Mouse (Mus musculus) urinary bladder, adult 2 months (tissue): ENCODE measurements around the gene Kif3c. TPM values are rescaled to one million over a fixed set of nuclear protein-coding genes. Genes with fewer than 3 reads are reported as not detected.
"Not testable (repeated sequence)": the region's sequence is repeated elsewhere in the genome, so short reads cannot be mapped to it uniquely, and the experiment has no call there.

Source experiments
- DNase-seq: peaks from one replicate; pipeline ENCODE4 v3.0.0; 2022; ENCODE audit warnings: low spot score
- polyA plus RNA-seq: library from polyadenylated mRNA; depleted of rRNA; stranded (reverse); fragments of >200 nt; gene quantifications from 2 replicates; pipeline ENCODE4 v1.2.3, GENCODE M21; 2012

Gene Kif3c
- polyA plus RNA-seq, 1 experiment: 9.1 TPM

DNA sequence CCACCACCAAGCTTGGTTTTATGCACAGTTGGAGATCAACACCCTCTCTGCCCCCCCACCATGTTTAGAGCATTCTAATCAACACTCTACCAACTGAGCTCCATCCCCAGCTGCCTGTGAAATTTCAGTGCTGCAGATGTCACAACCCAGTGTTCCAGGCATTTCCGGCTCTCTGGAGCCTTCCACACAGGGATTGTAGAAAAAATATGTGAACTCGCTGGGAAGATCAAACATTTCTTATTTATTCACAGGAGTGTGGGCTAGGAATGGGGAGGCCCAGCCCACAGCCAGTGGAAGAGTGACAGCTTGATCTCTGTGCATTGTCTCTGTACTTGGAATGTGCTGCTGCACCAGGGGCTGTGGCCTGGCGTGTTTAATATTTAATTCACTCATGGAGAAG lies 3.8 kb downstream of the Kif3c start:
- no peak for DNase-seq

DNA sequence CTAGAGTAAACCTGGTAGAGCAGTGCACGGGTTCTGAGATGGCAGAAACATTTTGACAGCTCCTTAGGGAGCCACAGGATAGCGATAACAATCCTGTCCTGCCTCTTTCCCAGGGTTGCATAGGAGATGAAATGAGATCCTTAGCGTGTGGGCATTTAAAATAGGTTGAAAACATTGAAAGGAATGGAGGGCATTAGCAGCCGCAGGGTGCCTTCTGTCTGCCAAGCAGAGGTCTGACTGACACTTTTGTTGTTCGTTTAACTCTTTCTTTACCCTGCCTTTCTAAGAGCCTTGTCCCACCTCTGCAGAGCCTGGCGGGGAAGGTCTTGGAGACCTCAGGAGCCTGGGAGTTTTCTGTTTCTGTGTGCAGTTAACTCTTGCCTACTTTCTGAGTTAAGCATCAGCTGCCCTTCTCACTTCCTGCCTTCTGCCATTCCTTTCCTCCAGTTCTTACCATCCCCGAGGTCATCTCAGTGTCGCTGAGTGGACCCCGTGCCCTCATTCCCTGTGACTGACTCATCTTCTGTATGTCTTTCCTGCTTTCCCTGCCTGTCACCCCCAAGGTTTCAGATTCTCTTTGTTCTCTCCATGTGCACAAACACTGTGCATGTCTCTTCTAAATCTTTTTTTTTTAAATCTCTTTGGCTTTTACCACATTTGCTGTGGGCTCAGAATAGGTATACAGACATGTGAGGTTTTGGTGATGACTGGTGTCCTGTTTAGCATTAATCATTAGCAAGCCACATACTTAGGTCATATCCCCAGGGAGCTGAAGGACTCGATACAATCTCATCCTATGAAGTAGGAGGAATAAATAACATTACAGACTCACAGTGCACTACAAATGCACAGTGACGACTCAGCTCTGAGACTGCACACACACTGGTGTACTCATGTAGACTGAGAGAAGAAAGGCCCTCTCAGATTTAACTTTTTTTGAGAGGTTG lies 6.3 kb downstream of the Kif3c start:
- DNase-seq: no peak

DNA sequence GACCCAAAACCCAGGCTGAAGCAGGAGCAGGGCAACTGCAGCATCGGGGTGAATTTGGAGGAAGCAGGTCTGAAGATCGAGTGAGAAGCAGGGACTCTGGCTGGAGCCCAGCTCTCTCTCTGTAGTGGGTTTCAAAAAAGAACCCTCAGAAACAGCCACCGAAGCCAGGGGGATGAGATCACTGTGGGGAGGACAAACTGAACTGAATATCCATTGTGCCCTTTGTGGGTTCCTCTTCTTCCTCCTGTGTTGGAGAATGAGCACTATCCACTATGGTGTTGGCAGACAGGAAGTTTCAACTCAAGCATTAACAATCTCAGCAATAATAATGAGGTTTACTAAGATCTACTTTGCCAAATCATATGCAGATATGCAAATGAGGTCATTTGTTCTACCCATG lies 7.1 kb downstream of the Kif3c start:
- DNase-seq: no peak

GRCm38 (mm10) chr12:3373566-3373965 lies 8.6 kb downstream of the Kif3c start:
- DNase-seq: no peak

DNA sequence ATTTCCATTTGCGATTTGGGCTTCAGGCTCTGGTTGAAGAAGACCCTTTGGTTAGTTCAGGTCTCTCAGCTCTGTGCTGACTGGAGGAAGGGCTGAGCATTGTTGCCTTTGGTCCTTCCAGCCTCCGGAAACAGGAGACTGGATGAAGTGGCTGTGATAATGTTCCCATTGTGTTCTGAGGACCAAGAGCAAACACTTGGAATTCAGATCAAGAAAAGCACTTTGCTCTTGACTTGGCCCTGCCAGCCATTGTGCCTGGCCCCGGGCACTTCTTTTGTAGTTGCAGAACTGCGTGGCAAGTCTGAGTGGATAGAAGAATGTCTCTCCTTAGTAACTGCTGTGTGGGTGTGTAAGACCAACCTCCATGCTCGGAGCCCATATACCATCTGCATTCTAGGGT lies 9.6 kb downstream of the Kif3c start:
- no peak for DNase-seq

- DNase-seq: no peak
Observed at GRCm38 (mm10) chr12:3377190-3377589, 12.3 kb downstream of the Kif3c start.

DNA sequence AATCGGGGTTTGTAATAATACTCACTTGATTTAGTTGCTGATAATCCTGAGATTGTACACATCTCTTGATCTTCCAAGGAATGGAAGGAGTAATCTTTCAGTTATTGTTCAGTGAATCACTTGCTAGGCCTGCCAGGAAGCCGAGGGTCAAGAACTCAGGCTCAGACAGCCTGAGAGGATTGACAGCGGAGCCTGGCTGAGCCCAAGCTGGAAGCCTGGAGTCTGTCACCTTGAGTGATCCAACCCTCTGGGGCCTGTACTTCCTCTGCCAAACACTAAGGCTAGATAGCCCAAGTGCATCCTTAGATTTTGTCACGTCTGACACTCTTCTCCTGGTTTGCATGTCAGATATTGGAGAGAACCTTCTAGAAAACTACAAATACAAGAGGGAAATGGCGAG lies 12.8 kb downstream of the Kif3c start:
- DNase-seq: no peak

GRCm38 (mm10) chr12:3384860-3385259 lies 19.9 kb downstream of the Kif3c start:
- no peak for DNase-seq

- DNase-seq: no peak
Observed at GRCm38 (mm10) chr12:3385271-3385670, 20.3 kb downstream of the Kif3c start.

GRCm38 (mm10) chr12:3385940-3386339 lies 21.0 kb downstream of the Kif3c start:
- DNase-seq: no peak

- no peak for DNase-seq
Observed at GRCm38 (mm10) chr12:3387891-3388290, 23.0 kb downstream of the Kif3c start.

DNA sequence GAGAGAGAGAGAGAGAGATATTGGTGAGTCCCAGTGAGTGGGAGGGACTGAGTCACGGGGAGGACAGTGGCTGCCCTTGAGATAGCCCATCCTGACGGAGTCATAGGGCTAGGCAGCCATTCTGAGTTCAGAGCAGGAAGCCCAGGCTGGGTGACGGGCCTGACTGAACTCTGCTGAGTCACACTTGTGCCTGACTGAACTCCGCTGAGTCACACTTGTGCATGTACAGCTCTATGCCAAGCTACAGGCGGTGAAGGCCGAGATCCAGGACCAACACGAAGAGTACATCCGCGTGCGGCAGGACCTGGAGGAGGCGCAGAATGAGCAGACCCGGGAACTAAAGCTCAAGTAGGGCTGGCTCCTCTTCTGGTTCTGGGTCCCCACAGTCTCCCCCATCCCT lies 24.5 kb downstream of the Kif3c start:
- DNase-seq: no peak

DNA sequence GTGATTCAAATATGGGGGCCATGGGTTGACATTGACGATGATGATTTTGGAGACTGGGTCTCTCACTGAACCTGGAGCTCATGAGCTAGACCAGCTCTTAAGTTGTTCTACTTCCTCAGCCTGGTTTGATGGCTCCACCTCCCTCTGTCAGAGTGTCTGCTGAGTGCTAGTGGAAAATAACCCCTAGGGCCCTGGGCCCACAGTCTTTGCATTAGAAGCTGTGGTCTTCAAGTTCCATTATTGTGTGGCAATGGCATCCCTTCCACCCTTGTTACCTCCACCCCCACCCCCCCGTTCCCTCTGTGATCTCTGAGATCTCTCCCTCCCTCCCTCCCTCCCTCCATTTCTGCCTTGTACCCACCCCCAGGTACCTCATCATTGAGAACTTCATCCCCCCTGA lies 25.1 kb downstream of the Kif3c start:
- DNase-seq: no peak

- peak; percentile 67 for DNase-seq
Observed at GRCm38 (mm10) chr12:3390577-3391262, 25.8 kb downstream of the Kif3c start.

- DNase-seq: no peak
Observed at GRCm38 (mm10) chr12:3391276-3391675, 26.3 kb downstream of the Kif3c start.

GRCm38 (mm10) chr12:3393140-3393539 lies 28.2 kb downstream of the Kif3c start:
- no peak for DNase-seq

GRCm38 (mm10) chr12:3396931-3397330 lies 32.0 kb downstream of the Kif3c start:
- no peak for DNase-seq

- not testable (repeated sequence) for DNase-seq
Observed at GRCm38 (mm10) chr12:3405662-3406061, 40.7 kb downstream of the Kif3c start.

DNA sequence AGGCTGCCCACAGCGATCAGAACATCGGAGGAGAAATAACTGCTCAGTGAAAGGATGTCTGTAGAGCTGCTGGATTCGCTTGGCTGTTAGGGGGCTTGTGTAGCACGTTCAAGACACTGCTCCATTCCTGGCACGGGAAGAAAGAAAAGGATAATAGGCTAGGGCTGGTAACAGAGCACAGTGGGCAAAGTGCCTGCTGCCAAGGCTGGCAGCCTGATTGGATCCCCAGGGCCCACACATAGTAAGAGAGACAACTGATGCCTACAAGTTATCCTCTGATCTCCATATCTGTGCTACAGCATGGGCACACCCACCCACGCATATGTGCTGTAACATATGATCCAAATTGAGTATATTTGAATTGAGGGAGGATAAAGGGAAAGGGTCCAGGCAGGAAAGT lies 41.7 kb downstream of the Kif3c start:
- DNase-seq: no peak

GRCm38 (mm10) chr12:3414956-3415355 lies 50.0 kb downstream of the Kif3c start:
- DNase-seq: no peak

DNA sequence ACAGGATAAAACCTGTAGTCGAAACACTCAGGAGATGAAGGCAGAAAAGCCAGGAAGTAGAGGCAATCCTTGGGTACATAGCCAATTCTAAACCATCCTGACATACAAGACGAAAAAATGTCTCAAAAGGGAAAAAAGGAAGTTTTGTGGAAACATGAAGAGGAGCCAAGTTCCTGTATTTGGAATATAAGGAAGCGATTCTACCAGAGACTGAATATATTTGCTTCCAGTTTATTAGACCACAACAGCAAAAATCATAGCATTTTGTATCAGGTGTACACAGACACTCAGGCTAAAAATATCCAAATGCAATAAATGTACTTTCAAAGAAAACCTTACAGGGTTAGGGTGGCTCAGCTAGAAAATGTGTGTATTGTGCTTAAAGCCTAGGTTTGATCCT lies 53.8 kb downstream of the Kif3c start:
- DNase-seq: no peak

DNA sequence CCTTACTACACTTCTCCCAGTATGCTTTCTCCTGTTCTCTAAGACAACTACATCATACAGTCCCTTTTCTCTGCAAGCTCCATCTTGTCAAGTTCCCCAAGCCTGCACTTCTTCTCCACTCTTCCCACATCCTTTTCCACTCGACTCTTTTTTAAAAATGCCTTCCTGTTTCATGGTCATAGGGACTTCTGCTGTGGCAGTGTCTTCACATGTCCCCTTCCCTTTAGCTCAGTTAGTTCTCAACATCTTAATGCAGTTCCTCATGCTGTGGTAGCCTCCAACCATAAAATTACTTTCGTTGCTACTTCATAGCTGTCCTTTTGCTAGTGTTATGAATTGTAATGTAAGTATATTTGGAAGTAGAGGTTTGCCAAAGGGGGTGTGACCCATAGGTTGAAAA lies 55.6 kb downstream of the Kif3c start:
- no peak for DNase-seq

- no peak for DNase-seq
Observed at GRCm38 (mm10) chr12:3422786-3423185, 57.9 kb downstream of the Kif3c start.
